Mouse (Mus musculus): ENCODE results near the gene Colec11. TPM values are rescaled to one million over a fixed set of nuclear protein-coding genes. Genes with fewer than 3 reads are reported as not detected.

The Colec11 gene
- polyA plus RNA-seq, 1 experiment, result not detected

DNA sequence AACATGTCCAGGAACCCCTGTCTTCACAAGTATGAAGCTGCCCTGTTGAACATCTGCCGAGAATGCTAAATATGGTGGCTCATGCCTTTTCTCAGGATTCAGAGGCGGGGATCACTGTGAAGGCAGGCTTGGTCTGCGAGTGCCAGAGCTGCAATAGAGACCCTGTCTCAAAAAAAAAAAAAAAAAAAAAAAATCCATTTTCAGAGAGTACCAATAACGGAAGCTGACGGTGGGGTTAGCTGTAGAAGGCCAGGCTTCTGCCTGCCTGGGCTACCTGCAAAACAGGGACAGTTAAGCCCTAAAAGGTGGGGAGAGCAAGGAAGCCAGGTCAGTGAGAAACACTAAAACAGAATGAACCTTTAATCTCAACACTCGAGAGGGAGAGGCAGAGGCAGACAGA, 13.4 kb upstream of the Colec11 start:
- TF ChIP-seq EP300 (IDR thresholded peaks at IDR 0.05; ENCODE audit: insufficient read depth, low read depth, low read length), result no peak
- no peak for TF ChIP-seq CTCF (IDR thresholded peaks at IDR 0.05; ENCODE audit: low read depth, low read length)
- TF ChIP-seq POLR2A (IDR thresholded peaks at IDR 0.05; ENCODE audit: insufficient read depth, low read length), result no peak
- Histone ChIP-seq H3K36me3 (ENCODE audit: control insufficient read depth, insufficient read depth, low read length, poor library complexity, severe bottlenecking) (peaks cover 38% of the 10 kb centered on the region), H3K9ac (ENCODE audit: low read depth, poor library complexity, severe bottlenecking) (peak overlapping the region; percentile 97), H3K9me3 (replicated peaks; ENCODE audit: control insufficient read depth, insufficient read depth, low read length, poor library complexity, severe bottlenecking) (no peaks in the 10 kb centered on the region), H3K27me3 (ENCODE audit: control insufficient read depth, insufficient read depth, low read length, poor library complexity, severe bottlenecking) (no peaks in the 10 kb centered on the region), H3K27ac (ENCODE audit: insufficient read depth, low read length) (peak overlapping the region; percentile 60; the same call in 1 of the 2 replicates), H3K4me1 (ENCODE audit: control insufficient read depth, insufficient read depth, low read length) (peaks cover 2% of the 10 kb centered on the region), H3K4me3 (ENCODE audit: low read depth, low read length) (peak overlapping the region; percentile 91)

GRCm38 (mm10) chr12:28635535-28636476, 12.6 kb upstream of the Colec11 start, which contains the start of gene Rps7:
Gene Rps7 (minus strand): TSS chr12:28635953.
- peaks cover 2% of the 10 kb centered on the region for H3K4me1 ChIP-seq (ENCODE audit: control insufficient read depth, insufficient read depth, low read length)
- peak within 1 kb of the TSS; percentile 93 for H3K4me3 ChIP-seq (ENCODE audit: low read depth, low read length)
- peak within 1 kb of the TSS; percentile 60 for H3K27ac ChIP-seq (ENCODE audit: insufficient read depth, low read length)
- H3K27me3 ChIP-seq (ENCODE audit: control insufficient read depth, insufficient read depth, low read length, poor library complexity, severe bottlenecking), result no peaks in the 10 kb centered on the region
- H3K9ac ChIP-seq (ENCODE audit: low read depth, poor library complexity, severe bottlenecking), result peak within 1 kb of the TSS; percentile 97
- peaks cover 46% of the 10 kb centered on the region for H3K36me3 ChIP-seq (ENCODE audit: control insufficient read depth, insufficient read depth, low read length, poor library complexity, severe bottlenecking)
- no peaks in the 10 kb centered on the region for H3K9me3 ChIP-seq (replicated peaks; ENCODE audit: control insufficient read depth, insufficient read depth, low read length, poor library complexity, severe bottlenecking)
- TF ChIP-seq CTCF (IDR thresholded peaks at IDR 0.05; ENCODE audit: low read depth, low read length), result no peak
- peak; percentile 65 for TF ChIP-seq POLR2A (IDR thresholded peaks at IDR 0.05; ENCODE audit: insufficient read depth, low read length)

DNA sequence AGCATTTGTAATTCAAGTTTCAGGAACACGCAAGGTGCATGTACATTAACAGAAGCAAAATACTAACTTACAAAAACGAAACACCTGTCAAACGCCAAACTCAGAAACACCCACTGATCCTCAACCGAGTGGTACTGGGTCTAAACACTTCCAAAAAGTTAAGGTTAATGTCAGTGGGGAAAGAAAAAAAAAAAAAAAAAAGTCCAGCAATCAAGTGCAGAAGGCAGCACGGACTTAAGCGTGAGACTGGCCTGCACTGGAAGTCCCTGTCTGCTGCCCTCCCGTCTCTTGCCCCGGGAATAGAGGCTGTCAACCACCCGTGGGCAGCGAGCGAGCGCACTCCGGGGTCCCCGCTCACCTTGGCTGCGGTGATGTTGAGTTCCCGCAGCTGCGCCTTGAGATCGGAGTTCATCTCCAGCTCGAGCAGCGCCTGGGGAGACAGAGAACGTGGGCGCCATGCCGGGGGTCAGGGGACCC, 11.9 kb upstream of the Colec11 start:
- peaks cover 2% of the 10 kb centered on the region for H3K4me1 ChIP-seq (ENCODE audit: control insufficient read depth, insufficient read depth, low read length)
- peak overlapping the region; percentile 93 for H3K4me3 ChIP-seq (ENCODE audit: low read depth, low read length)
- H3K27ac ChIP-seq (ENCODE audit: insufficient read depth, low read length), result peak overlapping the region; percentile 43
- H3K36me3 ChIP-seq (ENCODE audit: control insufficient read depth, insufficient read depth, low read length, poor library complexity, severe bottlenecking), result peaks cover 53% of the 10 kb centered on the region
- peak overlapping the region; percentile 97 for H3K9ac ChIP-seq (ENCODE audit: low read depth, poor library complexity, severe bottlenecking)
- TF ChIP-seq POLR2A (IDR thresholded peaks at IDR 0.05; ENCODE audit: insufficient read depth, low read length), result no peak
- no peak for TF ChIP-seq EP300 (IDR thresholded peaks at IDR 0.05; ENCODE audit: insufficient read depth, low read depth, low read length)
- TF ChIP-seq CTCF (IDR thresholded peaks at IDR 0.05; ENCODE audit: low read depth, low read length), result no peak
- no peaks in the 10 kb centered on the region for H3K27me3 ChIP-seq (ENCODE audit: control insufficient read depth, insufficient read depth, low read length, poor library complexity, severe bottlenecking)
- no peaks in the 10 kb centered on the region for H3K9me3 ChIP-seq (replicated peaks; ENCODE audit: control insufficient read depth, insufficient read depth, low read length, poor library complexity, severe bottlenecking)

GRCm38 (mm10) chr12:28628436-28628835, 5.3 kb upstream of the Colec11 start:
- H3K36me3 ChIP-seq (ENCODE audit: control insufficient read depth, insufficient read depth, low read length, poor library complexity, severe bottlenecking), result peaks cover 55% of the 10 kb centered on the region
- peak overlapping the region; percentile 77 for H3K27ac ChIP-seq (ENCODE audit: insufficient read depth, low read length)
- no peak overlapping the region for H3K4me3 ChIP-seq (ENCODE audit: low read depth, low read length)
- H3K4me1 ChIP-seq (ENCODE audit: control insufficient read depth, insufficient read depth, low read length), result peaks cover 2% of the 10 kb centered on the region
- no peak for TF ChIP-seq CTCF (IDR thresholded peaks at IDR 0.05; ENCODE audit: low read depth, low read length)
- TF ChIP-seq POLR2A (IDR thresholded peaks at IDR 0.05; ENCODE audit: insufficient read depth, low read length), result no peak
- TF ChIP-seq EP300 (IDR thresholded peaks at IDR 0.05; ENCODE audit: insufficient read depth, low read depth, low read length), result no peak
- H3K9me3 ChIP-seq (replicated peaks; ENCODE audit: control insufficient read depth, insufficient read depth, low read length, poor library complexity, severe bottlenecking), result no peaks in the 10 kb centered on the region
- no peak overlapping the region for H3K9ac ChIP-seq (ENCODE audit: low read depth, poor library complexity, severe bottlenecking)
- no peaks in the 10 kb centered on the region for H3K27me3 ChIP-seq (ENCODE audit: control insufficient read depth, insufficient read depth, low read length, poor library complexity, severe bottlenecking)

GRCm38 (mm10) chr12:28627092-28627491, 3.9 kb upstream of the Colec11 start:
- TF ChIP-seq POLR2A (IDR thresholded peaks at IDR 0.05; ENCODE audit: insufficient read depth, low read length), result no peak
- TF ChIP-seq EP300 (IDR thresholded peaks at IDR 0.05; ENCODE audit: insufficient read depth, low read depth, low read length), result no peak
- no peak for TF ChIP-seq CTCF (IDR thresholded peaks at IDR 0.05; ENCODE audit: low read depth, low read length)
- Histone ChIP-seq H3K9me3 (replicated peaks; ENCODE audit: control insufficient read depth, insufficient read depth, low read length, poor library complexity, severe bottlenecking) (no peaks in the 10 kb centered on the region), H3K27me3 (ENCODE audit: control insufficient read depth, insufficient read depth, low read length, poor library complexity, severe bottlenecking) (no peaks in the 10 kb centered on the region), H3K4me1 (ENCODE audit: control insufficient read depth, insufficient read depth, low read length) (no peaks in the 10 kb centered on the region), H3K9ac (ENCODE audit: low read depth, poor library complexity, severe bottlenecking) (no peak overlapping the region), H3K36me3 (ENCODE audit: control insufficient read depth, insufficient read depth, low read length, poor library complexity, severe bottlenecking) (peaks cover 41% of the 10 kb centered on the region), H3K27ac (ENCODE audit: insufficient read depth, low read length) (no peak overlapping the region), H3K4me3 (ENCODE audit: low read depth, low read length) (no peak overlapping the region)

DNA sequence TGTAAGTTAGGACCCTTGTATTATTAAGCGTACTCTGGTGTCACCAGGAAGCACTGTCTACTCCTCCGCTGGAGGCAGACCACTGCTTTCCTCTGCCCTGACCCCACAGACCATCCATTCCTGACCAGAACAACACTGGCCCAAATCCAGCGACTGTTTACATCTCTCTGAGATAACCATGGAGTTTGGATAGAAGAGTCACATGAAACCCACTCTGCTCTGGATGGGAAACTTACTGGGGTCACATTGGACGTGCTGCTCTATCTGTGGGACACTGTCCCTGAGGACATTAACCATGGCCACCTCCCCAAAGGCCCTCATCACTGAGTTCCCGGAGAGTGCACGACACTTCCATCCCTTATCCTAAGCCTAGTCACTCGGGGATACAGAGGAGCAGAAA, 2.2 kb upstream of the Colec11 start:
- Histone ChIP-seq H3K4me3 (ENCODE audit: low read depth, low read length) (no peak overlapping the region), H3K4me1 (ENCODE audit: control insufficient read depth, insufficient read depth, low read length) (no peaks in the 10 kb centered on the region), H3K27ac (ENCODE audit: insufficient read depth, low read length) (no peak overlapping the region), H3K9me3 (replicated peaks; ENCODE audit: control insufficient read depth, insufficient read depth, low read length, poor library complexity, severe bottlenecking) (no peaks in the 10 kb centered on the region), H3K27me3 (ENCODE audit: control insufficient read depth, insufficient read depth, low read length, poor library complexity, severe bottlenecking) (no peaks in the 10 kb centered on the region), H3K9ac (ENCODE audit: low read depth, poor library complexity, severe bottlenecking) (no peak overlapping the region), H3K36me3 (ENCODE audit: control insufficient read depth, insufficient read depth, low read length, poor library complexity, severe bottlenecking) (peaks cover 24% of the 10 kb centered on the region)
- TF ChIP-seq POLR2A (IDR thresholded peaks at IDR 0.05; ENCODE audit: insufficient read depth, low read length) (no peak), EP300 (IDR thresholded peaks at IDR 0.05; ENCODE audit: insufficient read depth, low read depth, low read length) (no peak), CTCF (IDR thresholded peaks at IDR 0.05; ENCODE audit: low read depth, low read length) (no peak)

Data from ES-Bruce4 (cell line).